Mouse (Mus musculus) kidney, embryonic 15.5 days (tissue): ENCODE measurements around the gene Cenpl. TPM values are rescaled to one million over a fixed set of nuclear protein-coding genes. Genes with fewer than 3 reads are reported as not detected.

Experiments used
- ATAC-seq: fragments of 200-750 bp; cut with Nextera tagmentation; replicated peaks from 2 replicates; pipeline ENCODE4 v1.8.0; 2017; ENCODE audit warnings: moderate TSS enrichment; ENCODE audit not compliant: low FRiP score
- H3K27ac ChIP-seq: fragments of 300-500 bp; sonication (generic); 2 replicates; pipeline ENCODE4 v1.5.1; 2015; ENCODE audit warnings: mild to moderate bottlenecking, inconsistent platforms
- H3K27me3 ChIP-seq: fragments of 300-500 bp; sonication (generic); 2 replicates; pipeline ENCODE4 v1.6.1; 2015; ENCODE audit warnings: inconsistent platforms
- H3K36me3 ChIP-seq: fragments of 300-500 bp; sonication (generic); 2 replicates; pipeline ENCODE4 v1.6.1; 2015; ENCODE audit warnings: inconsistent platforms
- H3K4me1 ChIP-seq: fragments of 300-500 bp; sonication (generic); 2 replicates; pipeline ENCODE4 v1.6.1; 2015; ENCODE audit warnings: inconsistent platforms
- H3K4me2 ChIP-seq: fragments of 300-500 bp; sonication (generic); 2 replicates; pipeline ENCODE4 v1.6.1; 2015; ENCODE audit warnings: moderate library complexity, mild to moderate bottlenecking, inconsistent platforms
- H3K4me3 ChIP-seq: fragments of 300-500 bp; sonication (generic); replicated peaks from 2 replicates; pipeline ENCODE4 v1.5.1; 2015; ENCODE audit warnings: mild to moderate bottlenecking, inconsistent platforms
- H3K9ac ChIP-seq: fragments of 300-500 bp; sonication (generic); 2 replicates; pipeline ENCODE4 v1.6.1; 2015; ENCODE audit warnings: mild to moderate bottlenecking, inconsistent platforms
- H3K9me3 ChIP-seq: fragments of 300-500 bp; sonication (generic); replicated peaks from 2 replicates; pipeline ENCODE4 v1.6.1; 2016; ENCODE audit warnings: inconsistent platforms
- WGBS: fragments of 180-500 bp; shearing (Covaris S2); methylation state at CpG from one replicate; pipeline ENCODE4 v1.1.7; 2015; ENCODE audit warnings: mixed read lengths; 5-methylcytosine and 5-hydroxymethylcytosine counted together
- polyA plus RNA-seq: library from polyadenylated mRNA; unstranded; fragments of >200 nt; fragmentation: Nextera tagmentation; extraction: Ambion mirVana; gene quantifications from 2 replicates; pipeline ENCODE4 v1.2.1, GENCODE M21; 2015

Cenpl gene
- polyA plus RNA-seq, 1 experiment from 2014 or later = 30.9 TPM

- H3K27me3 ChIP-seq = no peaks in the 10 kb centered on the region
- H3K4me3 ChIP-seq = no peak overlapping the region
- ATAC-seq = no peak
- H3K36me3 ChIP-seq = peaks cover 26% of the 10 kb centered on the region
- H3K9me3 ChIP-seq = no peaks in the 10 kb centered on the region
- H3K4me1 ChIP-seq = no peaks in the 10 kb centered on the region
- no peak overlapping the region for H3K27ac ChIP-seq
- 78% methylated on average over 1 of the region's 1 CpGs for WGBS
- no peak overlapping the region for H3K4me2 ChIP-seq
- no peak overlapping the region for H3K9ac ChIP-seq
These were observed 7.2 kb upstream of the Cenpl start for GRCm38 (mm10) chr1:161063351-161063750.

- H3K4me1 ChIP-seq = peaks cover 33% of the 10 kb centered on the region
- no peaks in the 10 kb centered on the region for H3K27me3 ChIP-seq
- H3K9ac ChIP-seq = peak overlapping the region; percentile 78
- H3K4me3 ChIP-seq = peak overlapping the region; percentile 84
- WGBS = 0% methylated on average over 12 of the region's 12 CpGs
- H3K36me3 ChIP-seq = peaks cover 16% of the 10 kb centered on the region
- no peaks in the 10 kb centered on the region for H3K9me3 ChIP-seq
- ATAC-seq = no peak
- H3K4me2 ChIP-seq = peak overlapping the region; percentile 80
- peak overlapping the region; percentile 80 for H3K27ac ChIP-seq
These were observed 733 bp downstream of the Cenpl start for GRCm38 (mm10) chr1:161071272-161071620.

GRCm38 (mm10) chr1:161076238-161076637, 5.7 kb downstream of the Cenpl start:
- H3K27ac ChIP-seq = no peak overlapping the region
- ATAC-seq = no peak
- H3K36me3 ChIP-seq = peaks cover 54% of the 10 kb centered on the region
- WGBS = 79% methylated on average over 6 of the region's 6 CpGs
- H3K4me3 ChIP-seq = no peak overlapping the region
- H3K4me1 ChIP-seq = peaks cover 25% of the 10 kb centered on the region
- H3K9me3 ChIP-seq = no peaks in the 10 kb centered on the region
- no peak overlapping the region for H3K9ac ChIP-seq
- no peaks in the 10 kb centered on the region for H3K27me3 ChIP-seq
- no peak overlapping the region for H3K4me2 ChIP-seq

GRCm38 (mm10) chr1:161077243-161077642, 6.7 kb downstream of the Cenpl start:
- H3K4me2 ChIP-seq = no peak overlapping the region
- 92% methylated on average over 3 of the region's 3 CpGs for WGBS
- H3K36me3 ChIP-seq = peaks cover 61% of the 10 kb centered on the region

GRCm38 (mm10) chr1:161099721-161100405, 29.4 kb downstream of the Cenpl start:
- ATAC-seq = no peak
- Histone ChIP-seq H3K4me3 (no peak overlapping the region), H3K9me3 (no peaks in the 10 kb centered on the region)

More at GRCm38 (mm10) chr1:161077243-161077642, 6.7 kb downstream of the Cenpl start:
- Histone ChIP-seq H3K9me3 (no peaks in the 10 kb centered on the region), H3K27me3 (no peaks in the 10 kb centered on the region), H3K27ac (no peak overlapping the region), H3K4me3 (no peak overlapping the region), H3K4me1 (peaks cover 18% of the 10 kb centered on the region), H3K9ac (no peak overlapping the region)
- ATAC-seq = no peak

GRCm38 (mm10) chr1:161103842-161104241, 33.3 kb downstream of the Cenpl start:
- H3K9ac ChIP-seq = no peak overlapping the region
- H3K36me3 ChIP-seq = peaks cover 61% of the 10 kb centered on the region
- no peaks in the 10 kb centered on the region for H3K27me3 ChIP-seq
- no peak overlapping the region for H3K4me3 ChIP-seq
- H3K4me1 ChIP-seq = no peaks in the 10 kb centered on the region
- H3K27ac ChIP-seq = no peak overlapping the region
- H3K4me2 ChIP-seq = no peak overlapping the region
- no peaks in the 10 kb centered on the region for H3K9me3 ChIP-seq
- no peak for ATAC-seq
- 62% methylated on average over 1 of the region's 1 CpGs for WGBS

More at GRCm38 (mm10) chr1:161099721-161100405, 29.4 kb downstream of the Cenpl start:
- Histone ChIP-seq H3K27ac (no peak overlapping the region), H3K4me2 (no peak overlapping the region), H3K27me3 (no peaks in the 10 kb centered on the region), H3K4me1 (no peaks in the 10 kb centered on the region), H3K36me3 (peaks cover 71% of the 10 kb centered on the region), H3K9ac (no peak overlapping the region)
- 96% methylated on average over 4 of the region's 4 CpGs for WGBS

GRCm38 (mm10) chr1:161109216-161109615, 38.7 kb downstream of the Cenpl start:
- H3K27me3 ChIP-seq = no peaks in the 10 kb centered on the region
- no peak for ATAC-seq
- H3K9me3 ChIP-seq = no peaks in the 10 kb centered on the region
- H3K4me2 ChIP-seq = no peak overlapping the region
- no peak overlapping the region for H3K9ac ChIP-seq
- H3K36me3 ChIP-seq = peaks cover 37% of the 10 kb centered on the region
- H3K27ac ChIP-seq = no peak overlapping the region
- H3K4me1 ChIP-seq = no peaks in the 10 kb centered on the region
- H3K4me3 ChIP-seq = no peak overlapping the region
- WGBS = 85% methylated on average over 8 of the region's 8 CpGs

- Histone ChIP-seq H3K9ac (no peak overlapping the region), H3K27ac (peak overlapping the region; percentile 7; the same call in 1 of the 2 replicates), H3K36me3 (peaks cover 2% of the 10 kb centered on the region), H3K4me3 (no peak overlapping the region), H3K4me1 (peaks cover 7% of the 10 kb centered on the region; the same call in 1 of the 2 replicates), H3K9me3 (no peaks in the 10 kb centered on the region), H3K4me2 (no peak overlapping the region), H3K27me3 (no peaks in the 10 kb centered on the region)
- ATAC-seq = no peak
These were observed 44.1 kb downstream of the Cenpl start for GRCm38 (mm10) chr1:161114591-161114990.

- no peak overlapping the region for H3K4me2 ChIP-seq
- no peaks in the 10 kb centered on the region for H3K27me3 ChIP-seq
- H3K9ac ChIP-seq = no peak overlapping the region
- peaks cover 19% of the 10 kb centered on the region for H3K36me3 ChIP-seq
- 92% methylated on average over 10 of the region's 10 CpGs for WGBS
- H3K27ac ChIP-seq = no peak overlapping the region
- ATAC-seq = no peak
- no peak overlapping the region for H3K4me3 ChIP-seq
- H3K9me3 ChIP-seq = no peaks in the 10 kb centered on the region
- no peaks in the 10 kb centered on the region for H3K4me1 ChIP-seq
These were observed 52.3 kb downstream of the Cenpl start for GRCm38 (mm10) chr1:161122661-161123418.

GRCm38 (mm10) chr1:161126461-161126860, 55.9 kb downstream of the Cenpl start:
- no peak overlapping the region for H3K4me3 ChIP-seq
- H3K4me1 ChIP-seq = peaks cover 10% of the 10 kb centered on the region
- H3K9me3 ChIP-seq = no peaks in the 10 kb centered on the region
- H3K27me3 ChIP-seq = no peaks in the 10 kb centered on the region
- 67% methylated on average over 1 of the region's 1 CpGs for WGBS
- peaks cover 18% of the 10 kb centered on the region for H3K36me3 ChIP-seq
- ATAC-seq = 0 out of 2 replicates have a peak, but pooled peaks have one; percentile 45
- H3K9ac ChIP-seq = no peak overlapping the region
- H3K4me2 ChIP-seq = no peak overlapping the region
- no peak overlapping the region for H3K27ac ChIP-seq

- ATAC-seq = peak; percentile 96
- Histone ChIP-seq H3K4me2 (peak within 1 kb of the TSS; percentile 80), H3K27me3 (no peaks in the 10 kb centered on the region), H3K36me3 (peaks cover 17% of the 10 kb centered on the region), H3K9ac (peak within 1 kb of the TSS; percentile 94), H3K4me3 (peak within 1 kb of the TSS; percentile 92), H3K27ac (peak within 1 kb of the TSS; percentile 93), H3K9me3 (no peaks in the 10 kb centered on the region), H3K4me1 (peaks cover 10% of the 10 kb centered on the region)
- 1% methylated on average over 41 of the region's 41 CpGs for WGBS
These were observed 60.5 kb downstream of the Cenpl start, which contains the start of gene Klhl20 for GRCm38 (mm10) chr1:161130726-161131664. Gene Klhl20, minus strand, starts transcription at chr1:161131511.
